Mouse (Mus musculus) fibroblast of lung, adult 2 months (primary cell): Measurements from ENCODE around the gene Gpr153.

ENCODE experiments used
- DNase-seq: peaks from one replicate; pipeline ENCODE4 v3.0.0-alpha.2; 2011; ENCODE audit warnings: low read depth

The Gpr153 gene

DNA sequence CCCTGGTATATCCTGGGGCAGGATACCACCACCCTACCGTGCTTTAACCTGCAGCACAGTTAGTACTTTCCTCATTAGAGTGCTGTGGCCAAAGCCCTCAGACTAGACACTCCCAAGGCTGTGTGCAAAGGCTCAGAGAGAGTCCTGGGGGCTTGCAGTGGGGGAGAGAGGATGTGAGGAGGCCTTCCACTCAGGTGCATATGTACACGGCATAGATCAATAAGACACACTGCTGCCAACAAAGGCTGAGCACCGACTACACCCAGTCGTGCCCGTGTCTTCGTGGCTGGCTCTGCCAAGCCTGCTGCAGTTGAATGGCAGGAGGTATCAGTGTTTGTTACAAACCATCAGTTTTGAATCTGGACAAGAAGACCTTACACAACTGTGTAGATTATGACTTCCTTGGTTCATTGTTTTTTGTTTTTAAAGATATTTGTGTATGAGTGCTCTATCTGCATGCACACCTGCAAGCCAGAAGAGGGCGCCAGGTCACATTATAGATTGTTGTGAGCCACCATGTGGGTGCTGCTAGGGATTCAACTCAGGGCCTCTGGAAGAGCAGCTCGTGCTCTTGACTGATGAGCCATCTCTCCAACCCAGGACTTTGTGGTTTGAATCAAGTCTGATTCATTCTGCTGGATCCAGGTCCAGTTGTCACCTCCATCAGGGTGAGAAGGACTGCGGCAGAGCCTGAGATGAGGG, 9.0 kb upstream of the Gpr153 start:
- DNase-seq, result no peak

DNA sequence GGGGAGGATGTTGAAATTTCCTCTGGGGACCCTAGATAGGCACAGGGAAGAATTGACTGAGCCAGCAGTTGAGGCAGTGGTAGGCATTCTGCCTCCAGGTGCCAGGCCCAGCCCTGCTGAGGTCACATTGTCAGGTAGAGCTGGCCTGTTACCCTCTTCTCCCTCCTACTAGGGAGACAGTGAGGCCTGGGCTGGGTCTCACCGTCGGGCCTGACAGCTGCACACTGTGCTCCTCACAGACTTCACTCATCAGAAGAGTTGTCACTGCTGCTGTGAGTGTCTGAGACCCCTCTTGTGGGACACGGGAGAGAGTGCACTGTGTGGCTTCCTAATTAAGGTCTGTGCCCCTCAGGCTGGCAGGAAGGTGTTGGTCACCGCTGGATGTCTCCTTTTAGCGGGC, 8.2 kb upstream of the Gpr153 start:
- DNase-seq, result no peak

DNA sequence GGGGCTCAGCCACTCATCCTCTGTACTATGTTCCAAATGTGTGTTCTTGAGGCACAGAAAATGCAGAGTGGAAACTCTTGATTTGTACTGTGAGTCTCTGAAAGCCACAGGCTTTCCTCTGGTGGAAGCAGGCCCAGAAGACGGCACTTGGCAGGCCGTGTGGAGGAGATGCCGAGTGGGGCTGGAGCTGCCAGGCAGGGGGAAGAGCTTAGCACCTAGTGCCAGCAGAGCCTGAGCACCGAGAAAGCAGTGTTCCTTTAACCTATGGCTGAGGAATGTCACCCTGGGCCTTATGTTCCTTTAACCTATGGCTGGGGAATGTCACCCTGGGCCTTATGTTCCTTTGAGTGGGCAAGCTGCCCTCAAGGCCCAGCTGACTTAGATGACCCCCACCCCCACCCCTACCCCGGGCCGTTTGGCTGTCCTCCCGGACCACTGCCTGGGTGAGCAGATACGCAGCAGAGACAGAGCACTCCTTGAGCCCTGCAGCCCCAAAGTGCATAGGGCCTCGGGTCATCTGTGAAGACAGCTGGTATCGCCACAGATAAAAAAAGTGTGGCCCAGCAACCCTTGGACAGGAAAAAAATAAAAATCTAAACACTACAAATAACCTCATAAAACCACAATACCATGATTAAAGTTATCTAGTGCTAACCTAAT, 7.7 kb upstream of the Gpr153 start:
- no peak for DNase-seq

DNA sequence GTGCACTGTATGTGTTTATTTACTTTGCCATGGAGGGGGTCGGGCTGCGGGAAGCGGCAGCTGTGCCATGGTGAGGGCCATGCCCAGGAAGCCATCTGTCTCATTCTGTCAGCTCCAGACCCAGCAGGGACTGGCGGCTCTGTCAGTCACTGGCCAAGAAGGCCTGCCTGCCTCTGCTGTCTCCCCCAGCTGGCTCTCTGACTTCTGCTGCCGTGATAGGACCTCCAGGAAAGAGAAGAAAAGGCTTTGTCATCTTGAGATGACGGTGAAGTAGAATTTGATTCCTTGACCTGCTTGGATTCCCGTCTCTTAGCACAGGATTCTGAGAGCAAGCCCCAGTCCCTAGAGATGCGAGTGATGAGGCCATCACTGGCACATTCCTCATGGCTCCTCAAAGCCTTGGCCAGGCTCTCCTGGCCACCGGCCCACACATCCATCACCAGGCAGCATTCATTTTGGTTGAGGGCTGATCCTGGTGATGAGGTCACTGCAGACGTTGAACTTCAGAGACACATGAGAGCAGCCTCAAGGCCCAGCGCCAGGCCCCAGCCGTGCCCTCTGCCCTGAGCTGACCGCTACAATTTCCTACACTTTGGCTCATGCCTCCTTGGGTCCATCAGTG, 6.2 kb upstream of the Gpr153 start:
- DNase-seq, result no peak

DNA sequence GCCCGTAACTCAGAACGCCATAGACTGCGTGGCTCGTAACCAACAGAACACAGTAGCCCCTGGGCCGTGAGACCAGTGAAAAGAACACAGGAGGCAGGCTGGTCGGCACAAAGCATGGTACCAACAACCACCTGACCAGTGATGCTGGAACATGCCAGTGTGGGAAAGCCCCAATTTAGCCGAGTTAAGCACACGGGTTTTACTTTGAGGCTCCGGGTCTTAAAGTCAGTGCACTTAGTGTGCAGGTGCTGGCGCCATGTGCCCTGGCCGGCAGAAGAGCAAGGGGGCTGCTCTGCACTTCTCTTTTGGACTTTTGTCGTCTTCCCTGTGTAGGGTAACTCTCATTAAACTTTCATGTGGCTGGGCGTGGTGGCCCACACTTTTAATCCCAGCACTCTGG, 4.1 kb upstream of the Gpr153 start:
- DNase-seq, result no peak

DNA sequence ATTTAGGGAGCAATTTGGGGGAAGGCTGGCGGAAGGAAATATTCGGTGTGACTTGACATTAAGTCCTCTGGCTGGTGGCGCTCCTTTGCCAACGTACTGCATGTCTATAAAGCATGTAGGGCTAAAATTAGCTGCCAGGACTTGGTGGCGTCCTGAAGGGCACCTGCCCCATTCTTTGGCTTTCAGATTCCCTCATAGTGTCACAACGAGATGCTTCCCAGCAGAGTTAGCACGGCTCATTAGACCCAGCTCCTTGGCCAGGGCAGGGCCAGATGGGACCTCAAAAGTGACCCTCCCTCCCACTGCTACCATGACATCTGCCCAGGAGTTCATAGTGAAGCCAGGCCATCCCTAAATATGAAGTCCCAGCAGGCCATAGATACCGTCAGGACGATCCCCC, 3.4 kb upstream of the Gpr153 start:
- no peak for DNase-seq

DNA sequence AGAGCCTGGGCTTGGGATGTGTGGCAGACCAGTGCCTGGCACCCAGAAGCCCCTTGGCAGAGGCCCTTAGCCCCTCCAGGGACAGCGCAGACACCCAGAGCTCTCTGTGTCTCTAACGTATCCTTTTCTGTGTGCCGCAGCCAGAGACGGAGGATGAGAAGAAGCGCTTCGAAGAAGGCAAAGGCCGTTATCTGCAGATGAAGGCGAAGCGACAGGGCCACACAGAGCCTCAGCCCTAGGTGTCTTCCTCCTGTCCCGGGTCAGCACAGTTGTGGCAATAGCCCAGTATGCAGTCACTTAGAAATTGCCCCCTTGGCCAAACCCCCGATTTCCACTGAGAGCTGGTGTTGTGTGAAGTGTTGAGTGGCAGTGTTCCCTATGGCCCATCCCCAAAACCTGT, 2.7 kb upstream of the Gpr153 start:
- no peak for DNase-seq

DNA sequence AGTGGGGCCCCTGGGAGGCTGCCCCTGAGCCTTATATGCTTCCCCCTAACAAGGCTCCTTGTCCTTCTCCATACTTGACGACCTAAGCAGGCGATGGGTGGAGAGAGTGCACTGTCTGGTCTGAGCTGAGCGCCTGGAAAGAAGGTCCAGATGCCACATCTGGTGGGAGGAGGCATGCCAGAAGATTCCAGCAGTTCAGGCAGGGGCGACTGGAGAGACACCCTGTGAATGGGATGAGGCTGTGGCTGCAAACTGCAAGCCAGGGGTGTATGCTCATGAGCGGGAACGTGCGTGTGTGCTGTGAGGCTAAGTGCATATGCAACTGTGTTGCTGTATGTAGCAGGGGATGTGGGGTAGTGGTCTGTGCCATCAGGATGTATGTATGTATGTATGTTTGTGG, 2.0 kb upstream of the Gpr153 start:
- DNase-seq, result no peak

DNA sequence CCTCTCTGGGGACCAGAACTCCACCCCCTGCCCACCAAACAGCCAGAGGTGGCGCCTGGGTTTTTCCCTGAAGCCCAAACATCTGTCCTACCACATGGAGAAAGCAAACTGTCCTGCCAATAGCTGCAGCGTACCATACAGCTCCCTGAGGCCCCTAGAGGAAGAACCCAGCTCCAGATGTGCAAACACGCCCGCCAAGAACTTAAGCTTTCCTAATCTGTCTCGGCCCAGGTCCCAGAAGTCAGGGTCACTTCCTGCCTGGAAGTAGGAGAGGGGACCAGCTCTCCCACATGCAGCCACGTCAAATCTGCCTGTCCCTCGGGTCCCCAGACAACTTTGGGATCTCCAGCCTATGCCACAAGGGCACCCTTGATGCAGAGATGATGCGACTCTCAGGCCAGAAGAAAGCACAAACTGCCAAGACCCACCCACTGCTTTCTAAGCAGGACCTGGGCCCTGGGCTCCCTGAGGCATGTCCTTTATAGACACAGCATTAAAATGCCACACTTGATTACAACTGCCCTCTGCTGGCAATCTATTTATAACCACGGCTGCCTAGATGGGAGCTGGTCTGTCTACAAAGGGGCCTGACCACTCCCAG, 1.5 kb upstream of the Gpr153 start:
- no peak for DNase-seq

DNA sequence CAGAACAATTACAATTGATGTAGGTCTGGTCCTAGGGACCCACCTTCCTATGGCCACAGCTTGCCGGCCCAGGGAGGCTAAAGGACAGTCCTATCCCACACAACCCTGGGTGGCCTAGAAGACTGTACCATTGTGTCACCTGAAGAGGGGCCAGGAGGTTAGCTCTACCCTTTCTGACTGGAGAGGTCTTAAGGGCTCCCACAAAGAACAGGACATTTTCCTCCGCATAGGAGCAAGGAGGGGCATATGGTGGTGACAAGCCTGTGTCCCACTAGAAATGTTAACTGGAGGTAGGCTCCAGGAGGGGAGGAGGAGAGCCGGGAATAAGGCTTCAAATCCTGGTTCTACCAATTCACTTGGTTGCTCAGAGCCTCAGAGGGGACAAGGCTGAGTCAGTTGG, 841 bp upstream of the Gpr153 start:
- no peak for DNase-seq

DNA sequence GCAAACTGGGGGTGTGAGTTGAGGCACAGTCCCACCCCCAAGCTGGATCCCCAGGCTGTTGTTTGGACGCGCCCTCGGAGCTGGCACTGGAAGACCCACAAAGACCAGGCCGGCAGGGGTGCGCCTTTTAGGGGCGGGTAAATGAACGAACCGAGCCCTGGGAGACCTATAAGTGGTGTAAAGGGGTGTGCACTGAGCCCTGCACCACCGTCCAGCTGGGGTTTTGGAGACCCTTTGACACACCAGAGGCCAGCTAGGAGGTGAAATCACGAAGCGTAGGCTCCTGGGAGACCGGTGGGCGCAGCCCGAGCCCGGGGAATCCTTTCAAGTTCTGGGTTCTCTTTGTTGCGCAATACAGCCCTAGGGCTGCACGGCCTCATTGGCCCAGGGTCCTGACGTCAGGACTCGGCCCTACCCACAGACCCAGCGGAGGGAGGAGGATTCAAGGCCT, 674 bp downstream of the Gpr153 start:
- DNase-seq, result no peak

DNA sequence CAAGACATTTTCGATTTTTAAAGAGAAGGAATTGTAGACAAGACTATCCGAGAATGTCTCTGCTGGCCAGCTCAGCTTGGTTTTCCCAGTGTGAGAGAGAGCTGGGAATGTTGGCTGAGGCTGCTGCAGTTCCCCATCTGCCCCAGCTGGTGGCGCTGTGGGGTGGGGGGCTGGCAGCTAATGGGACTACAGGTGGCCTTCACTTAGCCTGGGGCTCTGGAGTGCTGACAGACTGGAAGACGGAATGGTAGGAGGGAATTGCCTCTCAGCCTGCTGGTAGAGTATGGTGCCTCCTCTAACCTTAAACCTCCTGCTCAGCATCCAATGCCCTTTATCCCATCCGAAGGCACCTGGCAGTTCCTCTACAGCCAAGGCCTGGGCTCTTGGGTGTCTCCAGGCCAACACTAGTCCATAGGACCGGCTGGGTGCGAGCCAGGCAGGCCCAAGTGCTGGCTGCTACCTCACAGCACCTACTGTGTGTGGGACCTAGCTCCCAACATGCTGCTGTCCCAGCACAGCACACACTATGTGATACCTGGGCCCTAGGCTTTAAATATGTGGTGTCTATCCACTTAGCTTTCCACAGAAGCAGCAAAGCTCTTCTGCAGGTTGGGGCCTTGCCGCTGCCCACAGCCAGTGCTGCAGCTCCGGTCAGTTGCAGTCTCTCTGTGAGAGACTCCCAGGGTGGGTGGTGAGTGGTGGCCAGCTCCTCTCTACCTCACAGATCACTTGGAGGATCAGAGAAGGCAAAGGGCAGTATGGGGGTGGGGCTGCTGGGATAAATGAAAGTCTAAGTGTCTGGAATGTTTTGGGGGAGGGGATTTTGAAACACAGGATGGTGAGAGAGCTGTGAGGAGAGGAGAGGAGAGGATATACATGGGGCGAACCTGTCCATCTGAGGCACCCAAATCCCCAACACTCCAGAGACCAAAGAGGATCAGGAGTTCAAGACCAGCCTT, 2.6 kb downstream of the Gpr153 start:
- DNase-seq, result no peak

DNA sequence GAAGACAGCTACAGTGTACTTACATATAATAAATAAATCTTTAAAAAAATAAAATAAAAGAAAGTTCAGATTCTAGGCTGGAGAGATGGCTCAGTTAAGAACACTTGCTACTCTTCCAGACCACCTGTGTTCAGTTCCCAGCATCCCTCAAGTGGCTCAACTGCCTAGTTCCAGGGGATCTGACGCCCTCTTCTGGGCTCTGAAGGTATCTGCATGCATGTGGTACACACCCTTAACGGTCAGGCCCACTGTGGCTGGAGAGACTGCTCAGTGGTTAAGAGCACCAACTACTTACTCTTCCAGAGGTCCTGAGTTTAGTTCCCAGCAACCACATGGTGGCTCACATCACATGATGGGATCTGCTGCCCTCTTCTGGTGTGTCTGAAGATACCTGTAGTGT, 3.9 kb downstream of the Gpr153 start:
- DNase-seq, result no peak

DNA sequence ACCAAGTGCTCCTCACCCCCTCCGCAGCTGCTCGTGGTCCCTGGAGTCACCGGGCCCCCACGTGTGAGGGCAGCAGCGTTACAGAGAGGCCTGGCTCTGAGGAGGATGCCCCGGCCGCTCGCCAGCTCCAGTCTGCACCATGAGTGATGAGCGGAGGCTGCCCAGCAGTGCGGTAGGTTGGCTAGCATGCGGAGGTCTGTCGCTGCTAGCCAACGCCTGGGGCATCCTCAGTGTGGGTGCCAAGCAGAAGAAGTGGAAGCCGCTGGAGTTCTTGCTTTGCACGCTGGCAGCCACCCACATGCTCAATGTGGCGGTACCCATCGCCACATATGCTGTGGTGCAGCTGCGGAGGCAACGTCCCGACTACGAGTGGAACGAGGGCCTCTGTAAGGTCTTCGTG, 5.0 kb downstream of the Gpr153 start:
- DNase-seq, result no peak

DNA sequence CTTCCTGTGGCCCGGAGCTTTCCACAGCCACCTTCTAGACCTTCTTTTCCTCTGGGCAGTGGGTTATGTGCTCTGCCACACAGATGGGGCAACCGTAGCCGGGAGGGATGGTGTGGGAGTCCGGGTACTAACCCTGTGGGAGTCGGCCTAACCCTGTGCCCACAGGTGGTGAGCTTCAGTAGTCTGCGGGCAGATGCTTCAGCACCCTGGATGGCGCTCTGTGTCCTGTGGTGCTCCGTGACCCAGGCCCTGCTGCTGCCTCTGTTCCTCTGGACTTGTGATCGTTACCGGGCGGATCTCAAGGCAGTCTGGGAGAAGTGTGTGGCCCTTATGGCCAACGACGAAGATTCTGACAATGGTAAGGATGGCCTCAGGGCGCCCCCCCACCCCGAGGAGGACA, 7.6 kb downstream of the Gpr153 start:
- DNase-seq, result no peak

DNA sequence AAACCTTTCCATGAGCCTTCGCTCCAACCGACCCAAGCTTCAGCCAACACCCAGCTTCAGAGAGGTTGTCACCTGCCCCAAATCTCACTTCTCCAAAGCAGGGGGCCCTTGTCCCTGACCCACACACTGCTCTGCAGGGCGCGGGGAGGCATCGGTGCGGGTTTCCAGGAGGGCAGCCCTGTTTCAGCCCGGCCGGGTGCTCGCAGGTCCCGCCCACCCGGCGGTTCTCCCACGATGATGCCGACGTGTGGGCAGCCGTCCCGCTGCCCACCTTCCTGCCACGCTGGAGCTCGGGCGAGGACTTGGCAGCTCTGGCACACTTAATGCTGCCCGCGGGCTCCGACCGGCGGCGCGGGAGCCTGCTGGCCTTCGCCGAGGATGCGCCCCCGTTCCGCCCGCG, 8.7 kb downstream of the Gpr153 start:
- DNase-seq, result no peak

DNA sequence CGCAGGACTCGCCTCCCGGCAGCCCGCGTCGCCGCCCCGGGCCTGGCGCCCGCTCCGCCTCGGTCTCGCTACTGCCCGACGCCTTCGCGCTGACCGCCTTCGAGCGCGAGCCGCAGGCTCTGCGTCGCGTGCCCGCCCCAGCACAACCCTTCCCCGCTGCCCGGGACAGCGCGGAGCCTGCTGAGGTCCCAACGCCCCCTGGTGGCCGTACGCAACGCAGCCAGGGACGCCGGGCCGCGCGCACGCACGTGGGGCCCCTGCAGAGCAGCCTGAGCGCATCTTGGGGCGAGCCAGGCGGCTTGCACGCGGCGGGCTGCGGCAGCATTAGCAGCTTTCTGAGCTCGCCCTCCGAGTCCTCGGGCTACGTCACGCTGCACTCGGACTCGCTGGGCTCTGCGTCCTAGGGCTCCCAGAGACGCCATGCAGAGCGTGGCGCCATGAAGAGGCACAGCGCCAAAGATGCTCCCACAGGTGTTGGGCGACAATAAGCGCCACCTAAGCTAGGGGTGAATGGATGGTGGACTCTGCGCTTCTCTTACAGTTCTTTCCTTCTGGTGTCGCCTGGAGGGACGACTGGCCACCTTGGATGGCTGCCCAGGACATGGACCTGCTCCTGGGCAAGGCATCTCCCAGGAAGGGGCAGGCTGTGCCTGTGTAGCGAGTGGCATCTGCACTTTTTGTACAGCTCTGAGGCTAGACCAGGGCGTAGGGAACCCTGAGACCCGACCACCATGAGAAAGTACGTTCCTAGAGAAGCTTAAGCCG, 9.3 kb downstream of the Gpr153 start:
- DNase-seq, result no peak

DNA sequence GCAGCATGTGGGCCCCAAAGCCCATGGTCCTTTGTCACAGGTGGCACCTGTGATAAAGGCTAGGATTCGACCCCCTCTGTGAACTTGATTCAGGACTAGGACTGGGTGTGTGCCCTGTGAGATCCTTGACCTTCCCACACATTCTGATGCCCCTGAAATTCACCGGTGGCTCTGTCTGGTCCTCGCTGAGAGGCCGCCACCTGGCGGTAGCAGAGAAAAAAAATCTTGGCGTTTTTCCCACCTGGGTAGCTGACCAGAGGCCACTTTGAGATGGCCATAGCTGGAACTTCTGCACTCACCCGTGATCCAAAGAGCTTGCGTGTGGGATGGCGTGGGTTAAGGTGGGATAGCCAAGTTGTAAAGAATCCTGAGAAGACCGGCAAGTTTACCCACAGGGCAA, 11.5 kb downstream of the Gpr153 start:
- DNase-seq, result no peak

DNA sequence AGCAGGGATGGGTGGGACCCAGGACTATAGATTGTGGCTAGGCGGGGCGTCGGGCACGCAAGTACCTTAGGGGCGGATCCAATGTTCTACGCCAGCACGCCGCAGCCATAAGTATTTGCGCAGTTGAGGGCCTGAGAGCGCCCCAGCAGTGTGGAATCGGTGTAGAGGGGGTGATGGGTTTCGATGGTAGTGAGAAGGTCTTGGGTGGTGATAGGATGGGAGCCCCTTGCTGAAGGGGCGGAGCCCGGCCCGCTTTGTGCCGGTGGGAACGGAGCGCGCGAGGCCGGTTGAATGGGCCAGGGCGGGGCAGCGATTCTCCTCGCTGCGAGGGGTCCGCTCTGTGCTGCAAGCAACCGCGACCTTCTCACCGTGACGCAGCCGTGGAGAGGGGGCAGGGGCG, 12.2 kb downstream of the Gpr153 start:
- no peak for DNase-seq

DNA sequence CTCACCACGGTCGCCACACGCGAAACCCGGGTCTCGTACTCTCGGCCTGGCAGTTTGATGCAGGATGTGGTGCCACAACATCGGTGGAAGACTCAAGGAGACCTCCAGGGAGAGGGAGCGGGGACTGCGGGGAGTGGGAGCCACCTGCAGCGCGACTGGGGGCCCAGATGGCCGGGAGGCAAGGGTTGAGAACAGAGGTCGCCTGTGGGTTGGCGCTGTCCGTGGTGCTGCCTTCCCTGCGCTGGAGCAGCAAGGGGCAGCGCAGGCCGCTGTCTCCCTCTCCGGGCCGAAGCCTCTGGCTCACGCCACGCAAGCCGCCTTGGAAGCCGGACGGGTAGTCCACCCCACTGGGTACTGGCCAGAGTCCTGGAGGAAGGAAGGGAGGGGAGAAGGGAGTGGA, 12.9 kb downstream of the Gpr153 start:
- no peak for DNase-seq
